Mouse (Mus musculus) heart, embryonic 15.5 days (tissue): ENCODE measurements around the gene Tmprss11b. TPM values are rescaled to one million over a fixed set of nuclear protein-coding genes. Genes with fewer than 3 reads are reported as not detected.

Source experiments
- polyA plus RNA-seq: library from polyadenylated mRNA; unstranded; fragments of >200 nt; fragmentation: Nextera tagmentation; extraction: Ambion mirVana; gene quantifications from 2 replicates; pipeline ENCODE4 v1.2.1, GENCODE M21; 2015

Gene Tmprss11b
- polyA plus RNA-seq, 1 experiment from 2014 or later: not detected

Other genes starting within 250 kb of the Tmprss11b start
- gene Tmprss11a, start 207.4 kb downstream of the Tmprss11b start, polyA plus RNA-seq: not detected in 2 replicates
- 0.05 TPM in 1 of 2 replicates, not detected in the other for gene Tmprss11g, start 157.8 kb downstream of the Tmprss11b start, polyA plus RNA-seq
- not detected in 2 replicates for gene Tmprss11f, start 43.9 kb downstream of the Tmprss11b start, polyA plus RNA-seq
- gene Tmprss11e, start 69.5 kb upstream of the Tmprss11b start, polyA plus RNA-seq: not detected in 2 replicates
- gene Ythdc1, start 127.9 kb upstream of the Tmprss11b start, polyA plus RNA-seq: 23.2 and 23.8 TPM in 2 replicates
- gene Ugt2b34, start 230.6 kb upstream of the Tmprss11b start, polyA plus RNA-seq: 0.05 and 0.47 TPM in 2 replicates